Mouse (Mus musculus): ENCODE results near the gene Kcng4. TPM values are rescaled to one million over a fixed set of nuclear protein-coding genes. Genes with fewer than 3 reads are reported as not detected.

Gene Kcng4
- total and polyA plus RNA-seq, 2 experiments from 2014 or later, result 0.10 TPM; not detected in 1

GRCm38 (mm10) chr8:119673976-119674555 is 38.6 kb upstream of the Kcng4 start:
- DNase-seq (ENCODE audit: low spot score), result no peak
- Histone ChIP-seq H3K4me2 (ENCODE audit: low read depth, low read length) (no peak overlapping the region), H3K9ac (replicated peaks; ENCODE audit: low read depth, low read length) (no peak overlapping the region), H3K27ac (ENCODE audit: low read depth) (no peak overlapping the region), H3K27me3 (ENCODE audit: control insufficient read depth, insufficient read depth, low read length) (no peaks in the 10 kb centered on the region), H3K4me3 (ENCODE audit: low read depth, low read length) (no peak overlapping the region), H3K36me3 (replicated peaks; ENCODE audit: control insufficient read depth, insufficient read depth, low read length) (no peaks in the 10 kb centered on the region), H3K4me1 (ENCODE audit: control insufficient read depth, insufficient read depth) (peaks cover 19% of the 10 kb centered on the region; the same call in 1 of the 2 replicates), H3K9me3 (replicated peaks; ENCODE audit: control insufficient read depth, low read length) (no peaks in the 10 kb centered on the region)
- TF ChIP-seq CTCF (IDR thresholded peaks at IDR 0.05; ENCODE audit: low read depth) (no peak; the same call in 1 of the 2 replicates), EP300 (IDR thresholded peaks at IDR 0.05; ENCODE audit: low read depth) (no peak)
- WGBS, result 75% methylated on average over 9 of the region's 11 CpGs
- no peak for ATAC-seq (ENCODE audit: insufficient read depth, low read depth)

GRCm38 (mm10) chr8:119670419-119671091 is 35.1 kb upstream of the Kcng4 start:
- peak overlapping the region; percentile 93 for H3K27ac ChIP-seq (ENCODE audit: low read depth)
- peak; percentile 89 for ATAC-seq (ENCODE audit: insufficient read depth, low read depth)
- peak overlapping the region; percentile 20 for H3K4me3 ChIP-seq (ENCODE audit: low read depth, low read length)
- H3K36me3 ChIP-seq (replicated peaks; ENCODE audit: control insufficient read depth, insufficient read depth, low read length), result no peaks in the 10 kb centered on the region
- peak; percentile 94 for DNase-seq (ENCODE audit: low spot score)
- H3K9me3 ChIP-seq (replicated peaks; ENCODE audit: control insufficient read depth, low read length), result no peaks in the 10 kb centered on the region
- WGBS, result 4% methylated on average over 16 of the region's 16 CpGs
- H3K4me1 ChIP-seq (ENCODE audit: control insufficient read depth, insufficient read depth), result peaks cover 19% of the 10 kb centered on the region
- H3K9ac ChIP-seq (replicated peaks; ENCODE audit: low read depth, low read length), result peak overlapping the region; percentile 49
- no peaks in the 10 kb centered on the region for H3K27me3 ChIP-seq (ENCODE audit: control insufficient read depth, insufficient read depth, low read length)
- peak overlapping the region; percentile 52 for H3K4me2 ChIP-seq (ENCODE audit: low read depth, low read length)
- no peak for TF ChIP-seq CTCF (IDR thresholded peaks at IDR 0.05; ENCODE audit: low read depth)
- TF ChIP-seq EP300 (IDR thresholded peaks at IDR 0.05; ENCODE audit: low read depth), result peak; percentile 47; the same call in 1 of the 2 replicates

GRCm38 (mm10) chr8:119669284-119669683 is 33.8 kb upstream of the Kcng4 start:
- Histone ChIP-seq H3K9ac (replicated peaks; ENCODE audit: low read depth, low read length) (no peak overlapping the region), H3K4me1 (ENCODE audit: control insufficient read depth, insufficient read depth) (peaks cover 25% of the 10 kb centered on the region), H3K4me2 (ENCODE audit: low read depth, low read length) (no peak overlapping the region), H3K36me3 (replicated peaks; ENCODE audit: control insufficient read depth, insufficient read depth, low read length) (no peaks in the 10 kb centered on the region), H3K4me3 (ENCODE audit: low read depth, low read length) (no peak overlapping the region), H3K27ac (ENCODE audit: low read depth) (peak overlapping the region; percentile 93), H3K27me3 (ENCODE audit: control insufficient read depth, insufficient read depth, low read length) (no peaks in the 10 kb centered on the region), H3K9me3 (replicated peaks; ENCODE audit: control insufficient read depth, low read length) (no peaks in the 10 kb centered on the region)
- TF ChIP-seq EP300 (IDR thresholded peaks at IDR 0.05; ENCODE audit: low read depth), result no peak
- TF ChIP-seq CTCF (IDR thresholded peaks at IDR 0.05; ENCODE audit: low read depth), result peak; percentile 39
- no peak for DNase-seq (ENCODE audit: low spot score)
- ATAC-seq (ENCODE audit: insufficient read depth, low read depth), result no peak
- 67% methylated on average over 12 of the region's 12 CpGs for WGBS

GRCm38 (mm10) chr8:119668447-119668846 is 33.0 kb upstream of the Kcng4 start:
- no peak overlapping the region for H3K27ac ChIP-seq (ENCODE audit: low read depth)
- H3K9ac ChIP-seq (replicated peaks; ENCODE audit: low read depth, low read length), result no peak overlapping the region
- H3K9me3 ChIP-seq (replicated peaks; ENCODE audit: control insufficient read depth, low read length), result no peaks in the 10 kb centered on the region
- H3K36me3 ChIP-seq (replicated peaks; ENCODE audit: control insufficient read depth, insufficient read depth, low read length), result no peaks in the 10 kb centered on the region
- no peak overlapping the region for H3K4me3 ChIP-seq (ENCODE audit: low read depth, low read length)
- no peak overlapping the region for H3K4me2 ChIP-seq (ENCODE audit: low read depth, low read length)
- WGBS, result 70% methylated on average over 9 of the region's 9 CpGs
- ATAC-seq (ENCODE audit: insufficient read depth, low read depth), result no peak
- DNase-seq (ENCODE audit: low spot score), result no peak
- TF ChIP-seq EP300 (IDR thresholded peaks at IDR 0.05; ENCODE audit: low read depth) (no peak), CTCF (IDR thresholded peaks at IDR 0.05; ENCODE audit: low read depth) (no peak)
- H3K4me1 ChIP-seq (ENCODE audit: control insufficient read depth, insufficient read depth), result peaks cover 25% of the 10 kb centered on the region
- no peaks in the 10 kb centered on the region for H3K27me3 ChIP-seq (ENCODE audit: control insufficient read depth, insufficient read depth, low read length)

- H3K4me1 ChIP-seq (ENCODE audit: control insufficient read depth, insufficient read depth), result peaks cover 29% of the 10 kb centered on the region
- peak within 1 kb of the TSS; percentile 57 for H3K4me2 ChIP-seq (ENCODE audit: low read depth, low read length)
- no peak for TF ChIP-seq CTCF (IDR thresholded peaks at IDR 0.05; ENCODE audit: low read depth)
- TF ChIP-seq EP300 (IDR thresholded peaks at IDR 0.05; ENCODE audit: low read depth), result no peak
- ATAC-seq (ENCODE audit: insufficient read depth, low read depth) (peak; percentile 31), DNase-seq (ENCODE audit: low spot score) (peak; percentile 45)
- H3K27me3 ChIP-seq (ENCODE audit: control insufficient read depth, insufficient read depth, low read length), result no peaks in the 10 kb centered on the region
- 16% methylated on average over 14 of the region's 14 CpGs for WGBS
- H3K27ac ChIP-seq (ENCODE audit: low read depth), result peak within 1 kb of the TSS; percentile 82
- H3K36me3 ChIP-seq (replicated peaks; ENCODE audit: control insufficient read depth, insufficient read depth, low read length), result no peaks in the 10 kb centered on the region
- peak within 1 kb of the TSS; percentile 33 for H3K4me3 ChIP-seq (ENCODE audit: low read depth, low read length)
- H3K9me3 ChIP-seq (replicated peaks; ENCODE audit: control insufficient read depth, low read length), result no peaks in the 10 kb centered on the region
- peak within 1 kb of the TSS; percentile 47 for H3K9ac ChIP-seq (replicated peaks; ENCODE audit: low read depth, low read length)
Observed at GRCm38 (mm10) chr8:119666219-119666951, 30.9 kb upstream of the Kcng4 start, which contains the start of gene Wfdc1. Gene Wfdc1, plus strand, starts transcription at chr8:119666365.
